Mouse (Mus musculus): ENCODE measurements around the gene Scd1.

The Scd1 gene

DNA sequence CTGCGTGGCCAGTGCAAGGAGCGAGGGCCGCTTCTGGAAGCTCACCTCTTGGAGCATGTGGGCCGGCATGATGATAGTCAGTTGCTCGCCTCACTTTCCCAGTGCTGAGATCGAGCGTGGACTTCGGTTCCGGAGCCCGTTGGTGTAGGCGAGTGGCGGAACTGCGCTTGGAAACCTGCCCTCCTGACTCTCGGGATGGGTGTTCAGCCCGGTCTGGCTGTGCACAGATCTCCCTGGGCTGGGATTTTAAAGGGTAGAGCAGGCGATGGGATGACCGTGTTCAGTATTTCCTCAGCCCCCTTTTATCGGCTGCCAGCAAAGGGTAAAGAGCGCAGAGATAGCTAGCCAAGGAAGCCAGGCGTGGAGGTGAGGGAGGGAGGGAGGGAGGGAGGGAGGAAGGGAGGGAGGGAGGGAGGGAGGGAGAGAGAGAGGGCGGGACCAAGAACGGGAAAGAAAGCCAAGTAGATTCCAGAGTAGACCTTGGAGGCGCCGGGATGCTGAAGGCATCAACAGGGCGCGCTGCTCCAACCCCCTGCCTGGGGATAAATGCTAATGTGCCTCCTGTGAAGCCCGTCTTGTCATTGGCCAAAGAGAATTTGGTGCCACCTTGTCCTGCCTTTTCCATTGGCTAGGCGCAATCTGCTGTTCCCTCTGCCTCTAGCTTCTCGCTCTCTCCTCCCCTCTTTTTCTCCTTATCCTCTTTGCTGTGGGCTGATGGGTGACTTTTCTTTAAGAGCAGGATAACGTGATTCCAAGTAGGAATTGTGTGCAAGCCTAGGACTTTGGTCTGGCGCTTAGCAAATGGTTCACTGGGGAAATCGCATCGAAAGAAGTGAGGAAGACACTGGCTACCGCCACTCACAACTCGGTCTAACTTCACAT lies at the start of gene Scd1:
Gene Scd1 (minus strand): TSS at position 539 of the 882 bp plus-strand sequence.
- peak; percentile 34 for DNase-seq (ENCODE audit: low read depth, low spot score)

DNA sequence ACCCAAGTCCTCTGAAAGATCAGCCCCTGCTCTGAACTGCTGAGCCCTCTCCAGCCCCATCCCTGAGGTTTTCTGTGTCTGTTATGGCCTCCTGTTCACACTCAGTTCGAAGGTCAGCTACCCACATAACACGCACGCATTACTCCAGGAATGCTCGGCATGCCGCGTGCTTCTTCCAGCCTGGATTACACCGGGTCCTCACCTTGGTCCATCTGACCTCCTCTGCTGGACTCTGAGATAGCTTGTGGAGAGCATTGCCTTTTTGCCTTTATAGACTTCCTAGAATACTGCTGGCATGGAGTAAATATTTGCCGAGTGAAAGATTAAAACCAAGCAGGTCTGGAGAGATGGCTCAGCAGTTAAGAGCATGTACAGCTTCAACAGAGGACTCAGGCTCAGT lies 47.7 kb upstream of the Scd1 start:
- DNase-seq (ENCODE audit: low read depth, low spot score): no peak

DNA sequence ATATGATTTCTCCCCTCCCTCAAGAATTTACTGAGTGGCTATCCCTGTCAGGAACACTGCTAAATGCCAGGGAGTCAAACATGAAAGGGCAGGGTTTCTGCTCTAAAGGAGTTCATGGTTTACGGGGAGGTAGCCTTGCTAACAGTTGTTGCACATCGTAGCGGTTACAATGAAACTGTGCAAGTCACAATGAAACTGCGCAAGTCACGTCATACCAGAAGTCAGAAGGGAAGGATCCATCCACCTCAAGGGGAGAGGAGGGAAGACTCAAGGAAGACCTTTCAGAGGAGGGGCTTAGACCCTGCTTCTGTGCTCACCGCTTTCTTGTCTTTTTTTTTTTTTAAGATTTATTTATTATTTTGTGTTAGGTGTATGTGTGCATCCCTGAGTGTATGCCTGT lies 47.2 kb upstream of the Scd1 start:
- no peak for DNase-seq (ENCODE audit: low read depth, low spot score)

DNA sequence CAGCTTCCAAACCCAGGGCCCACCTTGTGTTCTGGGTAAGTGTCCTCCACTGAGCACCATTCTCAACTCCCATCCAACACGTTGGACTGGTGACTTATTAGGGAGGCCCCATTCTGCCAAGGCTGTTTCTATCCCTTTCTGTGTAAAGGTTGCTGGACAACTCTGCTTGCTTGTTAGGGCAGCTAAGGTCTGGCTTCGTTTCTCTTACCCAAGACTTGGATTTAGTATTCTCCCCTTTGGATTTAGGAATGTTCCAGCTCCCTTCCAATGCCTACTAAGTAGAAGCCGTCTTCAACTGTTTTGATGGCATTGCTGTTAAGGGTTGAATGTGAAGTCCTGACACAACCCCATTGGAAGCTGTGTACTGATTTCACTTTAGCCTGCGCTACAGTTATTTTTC lies 40.2 kb upstream of the Scd1 start:
- no peak for DNase-seq (ENCODE audit: low read depth, low spot score)

DNA sequence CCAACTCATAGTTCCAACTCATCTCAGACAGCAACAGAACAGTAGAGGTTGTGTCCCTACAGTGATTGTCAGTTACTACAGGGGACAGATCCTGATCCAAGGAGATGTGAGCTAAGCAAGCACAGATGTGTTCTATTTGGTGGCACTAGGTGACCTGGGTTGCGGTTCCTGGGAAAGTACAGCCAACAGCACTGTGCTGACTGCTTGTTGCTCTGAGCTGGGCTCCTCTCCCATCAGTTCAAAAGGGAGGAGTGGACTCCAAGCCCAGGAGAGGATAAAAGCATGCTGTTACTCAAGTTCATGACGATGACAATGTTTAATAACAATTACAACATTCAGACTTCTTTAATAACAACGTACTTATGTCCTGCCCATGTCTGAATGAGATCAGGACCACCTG lies 38.1 kb upstream of the Scd1 start:
- no peak for DNase-seq (ENCODE audit: low read depth, low spot score)

DNA sequence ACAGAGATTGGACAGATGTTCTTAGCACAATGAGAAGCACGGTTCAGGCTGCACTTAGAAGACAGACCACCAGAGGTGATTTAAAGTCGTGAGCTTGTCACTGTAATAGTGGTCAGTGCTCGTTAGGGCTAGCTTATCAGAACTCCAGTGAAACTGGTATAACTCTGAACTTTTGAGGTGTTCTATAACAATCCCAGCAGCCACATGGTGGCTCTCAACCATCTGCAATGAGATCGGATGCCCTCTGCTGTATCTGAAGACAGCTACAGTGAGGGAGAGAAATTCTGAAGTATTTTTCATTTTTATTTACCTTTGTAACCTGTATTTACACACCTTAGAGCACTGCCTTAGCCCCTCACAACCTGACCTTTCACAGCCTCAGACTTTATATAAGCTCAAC lies 31.6 kb upstream of the Scd1 start:
- no peak for DNase-seq (ENCODE audit: low read depth, low spot score)

DNA sequence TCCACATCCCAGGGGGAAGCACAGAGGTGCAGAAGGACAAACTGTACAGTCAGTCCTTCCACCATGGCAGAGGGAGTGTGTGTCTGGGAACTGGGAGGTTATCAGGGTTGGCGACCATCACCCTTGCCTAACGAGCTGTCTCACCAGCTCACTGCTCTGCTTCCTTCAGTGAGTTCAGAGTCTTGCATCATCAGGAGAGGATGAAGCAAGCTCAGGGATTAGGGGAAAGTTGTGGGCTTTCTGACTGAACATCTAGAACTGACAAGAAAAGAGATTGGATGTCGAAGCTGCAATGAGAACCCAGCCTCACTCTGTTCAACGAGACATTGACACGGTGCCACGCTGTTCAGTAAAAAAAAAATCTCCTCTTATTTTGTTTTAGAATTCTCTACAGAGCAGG lies 30.3 kb upstream of the Scd1 start:
- no peak for DNase-seq (ENCODE audit: low read depth, low spot score)

DNA sequence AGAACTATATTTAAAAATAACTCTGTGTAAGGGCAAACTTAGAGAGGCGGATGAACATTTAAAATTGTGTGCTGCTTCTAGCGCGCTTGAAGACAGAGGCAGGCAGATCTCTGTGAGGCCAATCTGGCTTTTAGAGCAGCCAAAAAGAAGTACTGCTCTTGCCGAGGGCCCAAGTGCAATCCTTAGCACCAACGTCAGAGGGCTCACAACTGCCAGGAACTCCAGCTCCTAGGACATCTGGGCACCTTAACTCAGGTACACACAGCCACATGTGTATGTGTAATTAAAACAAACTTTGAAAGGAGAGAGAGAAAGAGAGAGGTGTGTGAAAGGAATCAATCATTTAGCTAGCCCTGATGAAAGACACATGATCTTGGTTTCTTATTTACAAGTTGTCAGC lies 24.4 kb upstream of the Scd1 start:
- DNase-seq (ENCODE audit: low read depth, low spot score): no peak

DNA sequence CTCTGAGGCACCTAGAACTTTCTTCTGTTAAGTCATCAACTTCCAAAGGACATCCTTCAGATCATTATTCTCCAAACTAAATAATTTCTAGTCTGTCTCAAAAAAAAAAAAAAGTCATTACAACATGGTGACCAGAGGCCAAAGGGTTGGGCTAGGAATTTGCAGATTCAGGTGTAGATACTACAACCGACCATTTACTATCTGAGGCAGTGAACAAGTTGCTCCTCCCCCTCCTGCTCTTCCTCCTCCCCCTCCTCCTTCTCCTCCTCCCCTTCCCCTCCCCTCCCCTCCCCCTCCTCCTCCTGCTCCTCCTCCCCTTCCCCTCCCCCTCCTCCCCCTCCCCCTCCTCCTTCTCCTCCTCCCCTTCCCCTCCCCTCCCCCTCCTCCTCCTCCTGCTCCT lies 20.0 kb upstream of the Scd1 start:
- DNase-seq (ENCODE audit: low read depth, low spot score): no peak

DNA sequence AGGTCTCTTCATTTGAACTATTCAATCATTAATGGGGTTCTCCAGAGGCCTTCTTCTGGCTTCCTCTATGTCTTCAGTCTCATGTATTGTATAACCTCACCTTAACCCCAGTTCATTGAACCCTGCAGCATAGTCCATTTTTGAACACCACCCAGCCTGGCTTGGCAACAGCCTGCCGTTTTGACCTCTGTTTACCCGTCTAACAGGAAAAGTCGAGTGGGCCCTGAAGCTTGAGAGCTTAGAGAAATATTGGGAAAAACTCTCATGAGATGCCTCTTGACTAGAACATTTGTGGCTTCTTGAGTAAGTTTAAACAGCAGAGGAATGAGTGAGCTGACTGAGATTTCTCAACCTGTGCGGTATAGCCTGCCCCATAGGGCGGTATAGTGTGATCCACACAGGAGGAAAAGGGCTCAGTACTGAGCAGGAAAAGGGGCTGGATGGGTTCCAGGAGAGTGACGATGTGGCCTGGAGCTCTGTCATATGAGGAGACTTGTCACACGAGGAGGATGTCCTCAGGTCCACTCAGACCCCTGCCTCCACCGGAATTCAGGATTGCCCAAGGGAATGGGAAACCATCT lies 14.5 kb upstream of the Scd1 start:
- DNase-seq (ENCODE audit: low read depth, low spot score): no peak

DNA sequence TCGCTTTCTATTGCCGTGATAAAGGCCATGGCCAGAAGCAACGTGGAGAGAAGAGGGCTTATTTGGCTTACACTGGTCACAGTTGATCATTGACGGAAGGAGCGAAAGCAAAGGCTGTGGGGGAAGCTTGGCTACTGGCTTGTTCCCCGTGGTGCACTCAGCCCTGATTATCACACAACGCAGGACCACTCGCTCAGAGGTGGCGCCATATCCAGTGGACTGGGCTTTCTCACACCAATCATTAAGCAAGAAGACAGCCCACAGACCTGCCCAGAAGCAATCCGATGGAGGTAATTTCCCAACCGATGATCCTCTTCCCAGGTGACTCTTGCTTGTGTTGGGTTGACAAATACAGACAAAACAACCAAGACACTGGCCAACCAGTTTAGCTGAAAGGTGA lies 11.9 kb upstream of the Scd1 start:
- DNase-seq (ENCODE audit: low read depth, low spot score): no peak

DNA sequence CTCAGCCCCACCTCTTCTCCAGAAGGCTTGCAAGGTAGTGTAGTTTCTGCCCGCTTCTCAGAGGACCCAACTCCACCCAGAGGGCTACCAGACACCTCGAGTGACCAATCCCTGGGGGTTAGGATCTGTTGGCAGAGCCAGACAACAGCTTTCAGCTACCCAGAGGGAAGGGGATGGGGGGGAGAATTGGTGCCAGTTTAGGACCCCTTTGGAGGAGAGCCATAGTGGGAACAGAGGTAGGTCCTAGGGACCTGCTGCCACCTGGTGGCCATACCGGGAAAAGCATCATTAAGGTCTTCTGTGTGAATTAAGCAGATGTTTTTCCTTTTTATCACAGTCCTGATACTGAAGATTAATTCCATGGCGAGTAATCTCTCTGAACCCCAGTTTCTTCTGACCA lies 11.3 kb upstream of the Scd1 start:
- DNase-seq (ENCODE audit: low read depth, low spot score): peak; percentile 29

DNA sequence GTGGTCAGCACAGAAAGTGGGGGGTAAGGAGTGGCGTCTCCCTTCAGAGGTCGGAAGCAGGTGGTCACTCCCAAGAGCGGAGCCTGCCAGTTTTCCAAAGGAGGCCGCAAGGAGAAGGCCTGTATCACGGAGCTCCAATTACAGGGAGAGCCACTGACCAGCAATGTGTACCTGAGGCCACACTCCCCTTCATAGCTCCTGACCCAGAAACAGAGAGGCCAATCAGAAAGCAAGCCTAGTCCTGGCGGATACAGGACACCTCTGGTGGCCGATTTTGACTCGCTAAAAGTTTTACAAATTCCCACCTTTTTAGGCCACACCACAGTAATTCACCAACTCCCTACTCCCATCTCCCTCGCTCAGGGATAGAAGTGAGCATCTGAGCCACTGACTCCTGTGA lies 10.9 kb upstream of the Scd1 start:
- no peak for DNase-seq (ENCODE audit: low read depth, low spot score)

DNA sequence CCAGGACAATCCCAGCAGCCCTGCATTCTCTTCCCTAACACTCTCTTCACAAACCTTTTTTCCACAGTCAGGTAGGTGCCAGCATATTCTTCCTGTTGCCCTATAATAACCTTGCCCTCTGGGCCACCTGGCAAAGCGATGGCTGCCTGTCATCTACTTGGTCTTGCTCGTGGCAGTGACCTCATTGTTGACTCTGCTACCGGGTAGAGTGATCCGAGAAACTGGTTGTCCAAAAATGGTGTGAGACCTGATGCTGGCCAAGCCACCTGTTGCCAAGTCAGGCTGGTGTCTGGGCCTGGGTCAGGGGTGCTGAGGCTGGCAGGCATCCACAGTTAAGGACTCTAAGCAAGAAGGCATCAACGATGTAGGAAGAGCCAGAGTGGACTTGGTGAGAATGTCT lies 10.4 kb upstream of the Scd1 start:
- no peak for DNase-seq (ENCODE audit: low read depth, low spot score)

DNA sequence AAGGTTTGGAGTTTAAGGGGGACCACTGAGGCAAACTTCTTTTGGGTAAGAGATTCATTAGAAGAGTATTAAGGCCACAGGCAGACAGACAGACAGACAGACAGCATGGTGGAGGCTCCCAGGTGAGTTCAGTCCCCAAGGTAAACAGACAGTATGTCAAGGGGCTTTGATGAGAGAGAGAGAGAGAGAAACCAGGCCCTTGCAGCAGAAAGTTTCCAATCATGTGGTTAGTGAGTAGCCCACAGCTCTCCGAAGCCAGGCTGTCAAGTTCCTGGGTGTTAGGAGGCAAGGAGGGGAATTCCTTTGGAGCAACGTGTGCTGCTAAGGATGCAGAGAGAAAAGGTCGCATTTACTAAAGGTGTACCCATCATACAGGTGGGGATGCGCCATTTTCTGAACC lies 9.8 kb upstream of the Scd1 start:
- no peak for DNase-seq (ENCODE audit: low read depth, low spot score)

DNA sequence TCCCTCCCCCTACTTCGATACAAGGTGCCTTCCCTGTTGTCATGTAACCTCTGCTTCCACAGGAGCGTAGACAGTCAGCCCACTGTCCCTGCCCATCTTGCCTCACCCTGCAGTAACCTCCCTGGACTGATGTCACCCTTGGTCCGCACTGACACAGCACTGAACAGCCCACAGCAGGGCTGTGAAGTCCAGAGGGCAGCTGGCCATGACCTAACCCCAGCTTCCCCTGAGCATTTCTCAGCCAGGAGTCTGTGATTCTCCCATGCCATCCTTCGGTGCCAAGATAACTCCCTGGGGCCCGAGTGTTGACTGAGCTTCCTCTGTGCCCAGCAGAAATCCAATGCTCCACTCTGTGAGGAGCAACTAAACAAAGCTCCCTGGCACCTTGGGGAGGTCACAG lies 8.6 kb upstream of the Scd1 start:
- no peak for DNase-seq (ENCODE audit: low read depth, low spot score)

DNA sequence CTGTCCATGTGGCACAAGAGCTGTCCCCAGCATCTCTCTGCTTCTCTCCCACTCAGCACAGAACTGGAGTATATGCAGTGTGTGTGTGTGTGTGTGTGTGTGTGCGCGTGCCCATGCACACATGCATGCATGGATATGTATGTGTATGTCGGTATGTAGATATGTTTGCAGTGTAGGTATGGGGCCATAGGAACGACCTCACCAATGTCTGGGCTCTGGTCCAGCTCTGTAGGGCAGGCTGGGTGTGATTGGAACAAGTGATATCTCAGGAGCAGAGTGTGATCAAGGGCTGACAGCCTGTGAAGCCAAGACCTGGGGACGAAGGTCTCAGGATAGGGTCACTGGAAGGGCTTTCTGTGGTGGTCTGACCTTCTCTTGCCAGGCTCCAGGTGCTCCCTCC lies 7.8 kb upstream of the Scd1 start:
- no peak for DNase-seq (ENCODE audit: low read depth, low spot score)

DNA sequence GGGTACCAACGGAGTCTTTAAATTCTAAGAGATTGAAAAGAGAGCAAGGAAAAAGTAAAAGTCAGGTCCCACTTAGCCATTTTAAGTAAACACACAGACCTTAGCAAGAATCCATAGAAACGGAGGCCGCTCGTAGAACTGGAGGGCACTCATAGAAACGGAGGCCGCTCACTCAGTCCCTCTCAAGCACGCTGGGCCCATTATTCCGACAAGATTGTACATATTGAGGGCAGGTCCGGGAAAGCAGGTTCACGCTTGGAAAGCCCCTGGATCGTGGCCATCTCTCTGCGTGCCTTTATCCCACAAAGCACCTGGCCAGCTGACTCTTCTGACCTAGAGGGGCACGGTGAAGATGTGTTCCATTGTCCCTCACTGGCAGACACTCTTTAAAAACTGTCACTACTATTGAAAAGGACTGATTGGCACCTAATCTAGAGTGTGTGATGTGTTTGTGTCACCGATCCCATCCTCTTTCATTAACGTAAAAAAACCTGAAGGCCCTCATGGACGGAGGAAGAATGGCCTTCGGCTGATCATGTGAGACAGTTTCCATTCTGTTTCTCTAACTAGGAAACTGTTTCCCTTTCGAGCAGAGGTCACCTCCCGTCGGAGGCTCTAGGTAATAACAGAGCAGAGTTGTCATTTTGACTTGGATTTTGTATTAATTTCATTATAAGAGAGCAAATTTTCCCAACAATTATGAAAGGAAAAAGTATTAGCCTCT lies 2.8 kb upstream of the Scd1 start:
- no peak for DNase-seq (ENCODE audit: low read depth, low spot score)

DNA sequence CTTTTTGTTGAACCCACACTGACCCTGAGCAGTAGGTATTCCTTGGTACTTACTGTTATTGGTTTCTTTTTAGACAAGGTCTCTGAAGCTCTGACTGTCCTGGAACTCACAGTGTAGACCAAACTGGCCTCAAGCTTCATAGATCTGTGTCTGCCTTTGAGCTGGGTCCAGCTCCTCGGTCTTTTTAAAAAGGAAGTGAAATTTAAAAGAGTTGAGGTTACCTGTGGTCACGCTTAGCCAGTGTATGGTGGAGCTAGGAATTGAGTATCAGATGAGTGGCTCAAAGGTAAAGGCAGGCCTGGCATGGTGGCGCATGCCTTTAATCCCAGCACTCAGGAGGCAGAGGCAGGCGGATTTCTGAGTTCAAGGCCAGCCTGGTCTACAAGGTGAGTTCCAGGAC lies 916 bp upstream of the Scd1 start:
- DNase-seq (ENCODE audit: low read depth, low spot score): no peak

DNA sequence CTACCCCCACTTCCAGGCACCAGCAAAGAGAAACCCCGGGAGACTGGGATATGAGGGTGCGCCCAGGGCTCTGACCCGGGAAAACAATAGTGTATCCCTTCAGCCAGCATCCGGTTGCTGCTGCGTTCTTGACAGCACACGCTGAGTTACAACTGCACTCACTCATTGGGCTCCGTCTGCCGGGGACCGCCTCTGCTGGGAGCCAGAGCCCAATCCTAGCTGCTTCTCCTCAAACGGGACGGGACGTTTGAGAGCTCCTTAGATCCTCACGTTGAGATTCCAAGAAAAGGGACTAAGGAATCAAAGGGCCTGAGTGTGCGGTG lies 505 bp upstream of the Scd1 start:
- DNase-seq (ENCODE audit: low read depth, low spot score): no peak

DNA sequence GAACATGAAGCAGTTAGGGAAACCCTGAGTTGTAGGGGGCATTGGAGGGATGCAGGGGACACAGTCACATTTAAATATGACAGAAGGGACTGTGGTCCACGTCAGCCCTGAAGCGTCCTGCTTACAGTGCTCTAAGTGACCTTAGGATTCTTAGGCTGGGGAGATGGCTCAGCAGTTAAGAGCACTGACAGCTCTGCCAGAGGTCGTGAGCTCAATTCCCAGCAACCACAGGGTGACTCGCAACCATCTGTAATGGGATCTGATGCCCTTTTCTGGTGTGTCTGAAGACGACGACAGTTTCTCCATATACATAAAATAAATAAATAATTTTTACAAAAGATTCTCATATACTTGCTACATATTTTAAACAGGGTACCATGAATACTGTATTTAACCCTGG lies 4.1 kb downstream of the Scd1 start:
- no peak for DNase-seq (ENCODE audit: low read depth, low spot score)

DNA sequence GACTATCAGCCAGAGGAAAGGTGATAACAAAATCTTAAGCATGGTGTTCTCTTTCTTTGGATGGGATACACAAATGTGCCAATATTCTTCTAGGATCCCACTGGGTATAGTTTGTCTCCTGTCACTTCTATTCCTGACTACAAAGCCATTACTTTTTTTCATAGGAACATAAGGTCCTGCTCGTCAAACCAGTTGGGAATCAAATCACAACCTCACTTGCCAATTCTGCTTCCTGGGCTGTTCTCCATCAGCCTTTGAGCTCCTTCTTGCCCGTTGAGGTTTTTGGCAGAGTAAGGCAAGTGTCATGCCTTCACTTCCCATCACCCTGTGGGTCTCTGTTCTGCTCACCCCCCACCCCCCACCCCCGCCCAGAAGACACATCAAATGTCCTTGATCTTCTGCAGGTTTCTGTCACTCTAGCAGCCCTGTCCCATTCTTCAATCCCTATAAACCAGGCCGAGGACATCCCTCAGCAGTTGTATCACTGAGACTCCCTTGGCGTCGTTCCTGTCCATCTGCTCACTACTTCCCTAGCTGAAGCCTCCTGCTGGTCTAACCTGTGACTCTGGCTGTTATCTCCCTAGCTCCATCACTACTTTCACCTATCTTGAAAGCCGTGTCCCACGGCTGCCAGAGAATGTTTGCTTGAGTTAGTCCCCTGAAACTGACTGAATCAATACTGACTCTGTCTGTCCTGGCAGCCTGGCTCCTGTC lies 7.0 kb downstream of the Scd1 start:
- DNase-seq (ENCODE audit: low read depth, low spot score): no peak

Measured in retina, adult 2 months (tissue).